Mouse (Mus musculus) left cerebral cortex, adult 8-10 months (tissue): ENCODE data around the gene Fermt2. TPM values are rescaled to one million over a fixed set of nuclear protein-coding genes. Genes with fewer than 3 reads are reported as not detected.

Source experiments
- DNase-seq, 2 experiments: peaks; one replicate each; pipeline ENCODE4 v3.0.0; 2022; ENCODE audit warnings: low spot score in 2 of 2
- total RNA-seq, 4 experiments: library from RNA; stranded (reverse); gene quantifications; 2 replicates each; pipeline ENCODE4 v1.2.4; 2022

The Fermt2 gene
- total RNA-seq, 4 experiments from 2014 or later, result 88.5 to 113 (median 101) TPM

GRCm38 (mm10) chr14:45464036-45465035 lies 65.6 kb downstream of the Fermt2 start:
- no peak for DNase-seq

- DNase-seq, result no peak
These were observed 66.3 kb downstream of the Fermt2 start for GRCm38 (mm10) chr14:45463599-45463998.

- no peak for DNase-seq
These were observed 66.9 kb downstream of the Fermt2 start for GRCm38 (mm10) chr14:45462875-45463475.

- DNase-seq, result peak in 1 of 2 experiments; percentile 41
These were observed 67.5 kb downstream of the Fermt2 start for GRCm38 (mm10) chr14:45462374-45462773.

GRCm38 (mm10) chr14:45461945-45462344 lies 68.0 kb downstream of the Fermt2 start:
- DNase-seq, result no peak

- no peak for DNase-seq
These were observed 69.4 kb downstream of the Fermt2 start for GRCm38 (mm10) chr14:45460491-45460890.

- DNase-seq, result no peak
These were observed 70.0 kb downstream of the Fermt2 start for GRCm38 (mm10) chr14:45459877-45460276.

GRCm38 (mm10) chr14:45457003-45457402 lies 72.9 kb downstream of the Fermt2 start:
- DNase-seq, result no peak

GRCm38 (mm10) chr14:45456502-45456846 lies 73.4 kb downstream of the Fermt2 start:
- DNase-seq, result no peak

- DNase-seq, result no peak
These were observed 74.0 kb downstream of the Fermt2 start for GRCm38 (mm10) chr14:45455651-45456501.

- DNase-seq, result no peak
These were observed 76.2 kb downstream of the Fermt2 start for GRCm38 (mm10) chr14:45453538-45454233.

GRCm38 (mm10) chr14:45452861-45453512 lies 76.9 kb downstream of the Fermt2 start:
- DNase-seq, result no peak

GRCm38 (mm10) chr14:45452148-45452547 lies 77.8 kb downstream of the Fermt2 start:
- no peak for DNase-seq

GRCm38 (mm10) chr14:45451090-45451489 lies 78.8 kb downstream of the Fermt2 start:
- DNase-seq, result no peak

GRCm38 (mm10) chr14:45446777-45447176 lies 83.1 kb downstream of the Fermt2 start:
- no peak for DNase-seq

- no peak for DNase-seq
These were observed 84.5 kb downstream of the Fermt2 start for GRCm38 (mm10) chr14:45445445-45445844.

GRCm38 (mm10) chr14:45444870-45445269 lies 85.0 kb downstream of the Fermt2 start:
- no peak for DNase-seq

- DNase-seq, result no peak
These were observed 86.9 kb downstream of the Fermt2 start for GRCm38 (mm10) chr14:45442781-45443560.

GRCm38 (mm10) chr14:45441291-45441690 lies 88.6 kb downstream of the Fermt2 start:
- no peak for DNase-seq

GRCm38 (mm10) chr14:45439387-45439786 lies 90.5 kb downstream of the Fermt2 start:
- DNase-seq, result no peak
